Mouse (Mus musculus): ENCODE measurements around the gene Mnt. TPM values are rescaled to one million over a fixed set of nuclear protein-coding genes. Genes with fewer than 3 reads are reported as not detected.

The Mnt gene
- polyA plus RNA-seq, 1 experiment from 2014 or later: 1.2 TPM

DNA sequence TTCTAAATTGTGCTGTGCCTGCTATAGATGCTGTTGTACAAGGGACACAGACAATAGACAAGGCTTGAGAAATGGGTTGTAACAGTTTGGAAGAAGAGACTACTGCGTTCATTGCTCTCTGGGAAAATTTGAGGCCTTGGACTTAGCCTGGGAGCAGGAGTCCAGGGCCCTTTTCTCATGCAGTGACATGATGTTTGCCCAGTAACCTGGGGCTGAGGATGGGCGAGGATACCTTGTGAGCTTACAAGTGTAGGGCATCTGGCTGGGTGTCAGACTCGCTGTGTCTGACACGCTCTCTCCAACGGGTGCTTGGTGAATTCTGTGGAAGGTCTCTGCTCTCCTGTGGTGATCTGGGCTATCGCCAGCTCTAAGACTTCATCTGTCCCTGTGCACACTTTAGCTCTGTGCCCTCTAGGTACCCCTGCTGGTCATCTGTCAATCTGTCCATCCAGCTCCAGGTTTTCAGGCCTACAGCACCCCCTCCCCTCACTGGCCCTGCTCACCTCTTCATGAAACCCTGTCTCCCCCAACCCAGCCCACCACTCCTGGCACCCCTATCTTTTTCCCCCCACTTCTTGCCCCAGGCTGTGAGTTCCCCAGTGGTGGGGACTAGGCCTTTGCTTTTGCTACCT, 5.0 kb downstream of the Mnt start:
- Histone ChIP-seq H3K4me2 (ENCODE audit: low read depth, low read length) (no peak overlapping the region), H3K27me3 (ENCODE audit: control insufficient read depth, insufficient read depth, low read depth, low read length) (no peaks in the 10 kb centered on the region), H3K4me1 (ENCODE audit: control insufficient read depth, low read depth, low read length) (peaks cover 69% of the 10 kb centered on the region), H3K27ac (ENCODE audit: low read length) (no peak overlapping the region), H3K36me3 (ENCODE audit: control insufficient read depth, insufficient read depth) (no peaks in the 10 kb centered on the region), H3K4me3 (ENCODE audit: low read depth, low read length) (no peak overlapping the region), H3K9me3 (replicated peaks; ENCODE audit: control insufficient read depth, low read length) (no peaks in the 10 kb centered on the region), H3K9ac (ENCODE audit: low read depth, low read length) (peak overlapping the region; percentile 10; the same call in 1 of the 2 replicates)
- WGBS (ENCODE audit: insufficient replicate concordance): 80% methylated on average over 6 of the region's 6 CpGs
- no peak for ATAC-seq (ENCODE audit: low read depth)

DNA sequence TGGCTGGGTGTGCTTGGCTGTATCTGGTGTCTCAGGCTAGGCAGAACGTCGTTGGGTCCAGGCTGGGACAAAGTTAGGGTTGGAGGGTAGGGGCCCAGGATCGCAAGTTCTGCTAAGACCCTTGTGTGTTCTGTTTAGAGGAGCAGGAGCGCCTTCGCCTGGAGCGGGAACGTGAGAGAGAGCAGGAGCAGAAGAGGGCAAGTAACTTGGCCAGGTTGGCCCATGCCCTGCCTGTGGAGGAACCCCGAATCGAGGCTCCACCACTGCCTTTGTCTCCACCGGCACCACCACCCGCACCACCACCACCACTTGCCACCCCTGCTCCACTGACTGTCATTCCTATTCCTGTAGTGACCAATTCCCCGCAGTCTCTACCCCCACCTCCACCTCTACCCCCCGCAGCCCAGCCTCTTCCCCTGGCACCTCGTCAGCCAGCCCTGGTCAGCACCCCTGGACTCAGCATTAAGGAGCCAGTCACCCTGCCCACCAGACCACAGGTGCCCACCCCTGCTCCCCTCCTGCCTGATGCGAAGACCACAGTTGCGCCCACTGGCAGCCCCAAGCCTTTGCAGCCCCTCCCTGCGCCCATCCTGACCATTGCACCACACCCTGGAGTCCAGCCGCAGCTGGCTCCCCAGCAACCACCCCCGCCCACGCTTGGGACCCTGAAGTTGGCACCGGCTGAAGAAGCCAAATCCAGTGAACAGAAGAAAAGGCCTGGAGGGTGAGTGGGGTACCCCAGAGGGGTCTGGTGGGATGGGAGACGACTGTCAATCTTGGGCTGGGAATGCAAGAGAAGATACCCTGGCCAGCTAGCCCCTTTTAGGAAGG, 5.7 kb downstream of the Mnt start:
- no peak overlapping the region for H3K4me3 ChIP-seq (ENCODE audit: low read depth, low read length)
- H3K4me2 ChIP-seq (ENCODE audit: low read depth, low read length): no peak overlapping the region
- 88% methylated on average over 22 of the region's 22 CpGs for WGBS (ENCODE audit: insufficient replicate concordance)
- no peak overlapping the region for H3K27ac ChIP-seq (ENCODE audit: low read length)
- H3K9ac ChIP-seq (ENCODE audit: low read depth, low read length): peak overlapping the region; percentile 10; the same call in 1 of the 2 replicates
- no peaks in the 10 kb centered on the region for H3K36me3 ChIP-seq (ENCODE audit: control insufficient read depth, insufficient read depth)
- no peaks in the 10 kb centered on the region for H3K27me3 ChIP-seq (ENCODE audit: control insufficient read depth, insufficient read depth, low read depth, low read length)
- H3K9me3 ChIP-seq (replicated peaks; ENCODE audit: control insufficient read depth, low read length): no peaks in the 10 kb centered on the region
- peaks cover 64% of the 10 kb centered on the region for H3K4me1 ChIP-seq (ENCODE audit: control insufficient read depth, low read depth, low read length)
- ATAC-seq (ENCODE audit: low read depth): no peak

DNA sequence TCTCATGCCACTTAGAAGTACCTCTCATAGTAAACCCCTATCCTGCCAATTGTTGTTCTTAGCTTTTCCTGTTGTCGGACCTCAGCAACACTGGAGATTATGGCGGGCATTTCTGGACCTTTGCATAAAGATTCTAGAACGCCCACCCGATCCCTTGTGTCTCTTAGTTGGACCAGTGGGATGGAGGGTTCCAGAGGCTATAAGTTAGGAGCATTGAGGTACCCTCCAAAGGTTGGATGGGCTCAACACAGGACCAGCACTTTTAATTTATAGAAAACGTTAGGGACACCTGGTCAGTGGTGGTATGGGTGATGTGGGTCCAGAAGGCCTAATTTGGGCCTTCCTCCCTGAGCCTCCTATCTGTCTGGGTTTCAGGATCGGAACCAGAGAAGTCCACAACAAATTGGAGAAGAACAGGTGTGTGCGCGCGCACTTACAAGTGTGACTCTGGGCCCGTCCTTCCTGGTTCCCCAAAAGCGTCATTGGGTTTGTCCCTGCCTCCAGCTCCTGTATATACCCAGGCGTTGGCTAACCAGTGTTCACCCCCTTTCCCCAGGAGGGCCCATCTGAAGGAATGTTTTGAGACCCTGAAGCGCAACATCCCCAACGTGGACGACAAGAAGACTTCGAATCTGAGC, 6.5 kb downstream of the Mnt start:
- H3K4me1 ChIP-seq (ENCODE audit: control insufficient read depth, low read depth, low read length): peaks cover 61% of the 10 kb centered on the region
- 38% methylated on average over 16 of the region's 16 CpGs for WGBS (ENCODE audit: insufficient replicate concordance)
- ATAC-seq (ENCODE audit: low read depth): no peak; the same call in 1 of the 2 replicates

DNA sequence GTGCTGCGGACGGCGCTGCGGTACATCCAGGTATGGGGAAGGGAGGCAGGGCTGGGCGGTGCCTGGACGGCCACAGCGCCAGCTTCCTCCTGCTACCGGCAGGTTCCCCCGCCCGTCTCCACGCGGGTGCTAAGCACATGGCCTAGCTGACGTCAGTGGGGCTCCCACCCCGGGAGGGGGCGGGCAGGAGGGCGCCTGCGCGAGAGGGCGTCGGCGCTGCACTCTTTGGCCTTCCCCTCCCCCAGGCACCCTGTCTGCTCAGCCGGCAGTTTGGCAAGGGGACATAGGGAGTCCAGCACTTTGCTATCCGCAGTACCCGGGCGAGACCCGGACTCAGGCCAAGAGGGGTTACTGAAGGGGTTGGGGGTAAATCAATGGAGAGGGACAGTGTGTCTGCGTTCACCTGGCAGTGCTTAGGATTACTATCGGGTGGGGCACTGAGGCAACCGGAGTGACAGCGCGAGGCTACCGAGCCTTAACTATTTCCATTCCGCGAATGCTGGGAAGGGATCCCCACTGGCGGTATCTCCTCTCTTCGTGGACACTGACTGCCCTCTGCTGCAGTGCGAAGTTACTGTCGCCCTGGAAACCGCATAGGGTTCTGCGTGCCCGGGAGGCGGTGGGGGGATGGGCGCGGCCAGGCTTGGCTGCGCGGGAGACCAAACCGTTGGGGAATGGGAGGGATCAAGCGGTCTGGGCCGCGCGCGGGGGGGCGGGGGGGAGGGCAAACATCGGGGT, 7.1 kb downstream of the Mnt start:
- H3K4me2 ChIP-seq (ENCODE audit: low read depth, low read length): peak overlapping the region; percentile 97
- H3K4me3 ChIP-seq (ENCODE audit: low read depth, low read length): peak overlapping the region; percentile 64
- peak overlapping the region; percentile 98 for H3K27ac ChIP-seq (ENCODE audit: low read length)
- H3K27me3 ChIP-seq (ENCODE audit: control insufficient read depth, insufficient read depth, low read depth, low read length): no peaks in the 10 kb centered on the region
- H3K4me1 ChIP-seq (ENCODE audit: control insufficient read depth, low read depth, low read length): peaks cover 55% of the 10 kb centered on the region
- H3K9ac ChIP-seq (ENCODE audit: low read depth, low read length): peak overlapping the region; percentile 84
- H3K36me3 ChIP-seq (ENCODE audit: control insufficient read depth, insufficient read depth): peaks cover 6% of the 10 kb centered on the region; the same call in 1 of the 2 replicates
- under 1% methylated on average over 52 of the region's 54 CpGs for WGBS (ENCODE audit: insufficient replicate concordance)
- peak; percentile 79 for ATAC-seq (ENCODE audit: low read depth)
- no peaks in the 10 kb centered on the region for H3K9me3 ChIP-seq (replicated peaks; ENCODE audit: control insufficient read depth, low read length)

More for the DNA sequence above, 6.5 kb downstream of the Mnt start:
- no peaks in the 10 kb centered on the region for H3K27me3 ChIP-seq (ENCODE audit: control insufficient read depth, insufficient read depth, low read depth, low read length)
- peak overlapping the region; percentile 98 for H3K27ac ChIP-seq (ENCODE audit: low read length)
- H3K9me3 ChIP-seq (replicated peaks; ENCODE audit: control insufficient read depth, low read length): no peaks in the 10 kb centered on the region
- peak overlapping the region; percentile 64 for H3K4me3 ChIP-seq (ENCODE audit: low read depth, low read length)
- peak overlapping the region; percentile 97 for H3K4me2 ChIP-seq (ENCODE audit: low read depth, low read length)
- H3K9ac ChIP-seq (ENCODE audit: low read depth, low read length): peak overlapping the region; percentile 84
- peaks cover 2% of the 10 kb centered on the region; the same call in 1 of the 2 replicates for H3K36me3 ChIP-seq (ENCODE audit: control insufficient read depth, insufficient read depth)

DNA sequence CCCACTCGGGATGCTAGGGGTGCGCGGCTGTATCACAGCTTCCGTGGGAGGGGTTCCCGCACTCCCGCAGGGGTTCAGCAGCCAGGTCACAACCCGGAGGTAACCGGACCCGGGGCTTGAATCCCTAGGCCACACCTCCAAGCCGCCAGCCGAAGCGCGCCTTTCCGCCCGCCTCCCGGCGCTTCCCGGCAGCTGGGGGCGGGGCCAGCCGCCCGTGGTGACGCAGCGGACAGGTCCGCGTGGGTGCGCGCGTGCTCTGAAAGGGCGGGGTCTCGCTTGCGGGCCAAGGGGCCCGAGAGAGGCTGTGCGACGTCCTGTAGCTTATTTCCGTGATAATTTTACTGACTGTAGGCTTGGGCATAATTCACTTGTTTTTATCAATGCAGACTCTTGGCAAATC, 7.7 kb downstream of the Mnt start:
- H3K27ac ChIP-seq (ENCODE audit: low read length): peak overlapping the region; percentile 98
- WGBS (ENCODE audit: insufficient replicate concordance): under 1% methylated on average over 35 of the region's 35 CpGs
- peak overlapping the region; percentile 64 for H3K4me3 ChIP-seq (ENCODE audit: low read depth, low read length)
- H3K4me2 ChIP-seq (ENCODE audit: low read depth, low read length): peak overlapping the region; percentile 97
- ATAC-seq (ENCODE audit: low read depth): peak; percentile 76
- peaks cover 51% of the 10 kb centered on the region for H3K4me1 ChIP-seq (ENCODE audit: control insufficient read depth, low read depth, low read length)
- H3K9me3 ChIP-seq (replicated peaks; ENCODE audit: control insufficient read depth, low read length): no peaks in the 10 kb centered on the region
- H3K36me3 ChIP-seq (ENCODE audit: control insufficient read depth, insufficient read depth): peaks cover 6% of the 10 kb centered on the region; the same call in 1 of the 2 replicates
- H3K27me3 ChIP-seq (ENCODE audit: control insufficient read depth, insufficient read depth, low read depth, low read length): no peaks in the 10 kb centered on the region
- peak overlapping the region; percentile 84 for H3K9ac ChIP-seq (ENCODE audit: low read depth, low read length)

DNA sequence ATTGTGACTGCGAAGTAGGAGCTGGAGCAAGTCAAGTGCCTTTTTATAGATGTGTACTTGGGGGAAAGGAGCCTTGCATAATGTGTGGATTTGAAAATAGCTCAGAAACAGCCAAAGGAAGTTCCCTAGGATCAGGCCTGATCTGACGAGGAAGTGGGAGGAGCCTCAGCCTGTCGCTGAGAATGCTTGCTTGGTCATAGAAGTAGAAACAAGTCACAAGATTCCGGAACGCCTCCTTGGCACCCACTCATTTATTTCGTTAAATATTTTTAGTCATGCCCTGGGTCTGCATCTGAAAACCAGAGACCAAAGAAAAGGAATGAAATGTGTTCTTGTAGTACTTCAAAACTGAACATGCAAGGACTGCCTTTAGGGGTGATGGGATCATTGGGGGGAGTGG, 8.3 kb downstream of the Mnt start:
- Histone ChIP-seq H3K9me3 (replicated peaks; ENCODE audit: control insufficient read depth, low read length) (no peaks in the 10 kb centered on the region), H3K9ac (ENCODE audit: low read depth, low read length) (peak overlapping the region; percentile 84), H3K4me2 (ENCODE audit: low read depth, low read length) (peak overlapping the region; percentile 97), H3K27me3 (ENCODE audit: control insufficient read depth, insufficient read depth, low read depth, low read length) (no peaks in the 10 kb centered on the region), H3K27ac (ENCODE audit: low read length) (peak overlapping the region; percentile 98), H3K4me3 (ENCODE audit: low read depth, low read length) (peak overlapping the region; percentile 64), H3K4me1 (ENCODE audit: control insufficient read depth, low read depth, low read length) (peaks cover 46% of the 10 kb centered on the region), H3K36me3 (ENCODE audit: control insufficient read depth, insufficient read depth) (peaks cover 6% of the 10 kb centered on the region; the same call in 1 of the 2 replicates)
- ATAC-seq (ENCODE audit: low read depth): peak; percentile 25
- 5% methylated on average over 6 of the region's 6 CpGs for WGBS (ENCODE audit: insufficient replicate concordance)

DNA sequence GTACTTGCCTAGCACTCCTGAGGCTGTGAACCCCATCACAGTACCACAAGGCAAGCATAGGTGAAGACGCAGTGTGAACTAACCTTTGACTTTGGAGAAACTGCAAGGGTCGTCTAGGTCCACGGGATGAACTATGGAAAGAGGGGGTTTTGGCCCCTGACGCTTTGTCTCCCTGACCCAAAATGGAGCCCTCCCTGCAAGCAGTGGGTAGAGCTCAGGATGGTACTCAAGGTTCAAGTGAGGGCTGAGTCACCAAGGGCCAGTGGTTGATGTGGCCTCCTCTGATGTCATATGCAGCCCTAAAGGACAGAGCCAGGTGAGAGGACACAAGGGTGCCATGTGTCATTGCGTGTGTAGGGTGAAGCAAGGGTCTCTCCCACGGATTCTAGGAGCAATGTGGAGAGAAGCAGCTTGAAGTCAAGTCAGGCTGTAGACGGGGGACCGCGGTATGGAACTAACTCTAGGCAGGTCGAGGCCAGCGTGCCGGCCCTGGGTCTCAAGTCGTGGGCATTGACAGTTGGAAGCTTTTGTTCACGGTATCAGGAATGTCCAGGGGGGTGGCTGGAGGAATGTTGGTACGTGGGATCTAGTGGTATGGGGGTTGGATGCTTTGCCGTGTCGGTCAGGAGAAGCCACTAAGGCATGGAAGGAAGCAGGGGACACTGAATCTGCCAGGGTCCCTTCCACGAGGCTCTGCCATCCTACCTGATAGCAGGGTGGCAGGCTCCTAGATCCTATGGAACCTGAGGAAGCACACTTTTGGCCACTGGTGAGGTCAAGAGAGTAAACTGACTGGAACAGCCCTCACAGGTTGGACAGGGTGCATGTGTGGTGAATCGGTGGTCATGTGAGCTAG, 9.4 kb downstream of the Mnt start:
- Histone ChIP-seq H3K27me3 (ENCODE audit: control insufficient read depth, insufficient read depth, low read depth, low read length) (no peaks in the 10 kb centered on the region), H3K9me3 (replicated peaks; ENCODE audit: control insufficient read depth, low read length) (no peaks in the 10 kb centered on the region), H3K4me2 (ENCODE audit: low read depth, low read length) (no peak overlapping the region), H3K9ac (ENCODE audit: low read depth, low read length) (no peak overlapping the region), H3K36me3 (ENCODE audit: control insufficient read depth, insufficient read depth) (peaks cover 6% of the 10 kb centered on the region; the same call in 1 of the 2 replicates), H3K4me1 (ENCODE audit: control insufficient read depth, low read depth, low read length) (peaks cover 34% of the 10 kb centered on the region), H3K27ac (ENCODE audit: low read length) (no peak overlapping the region), H3K4me3 (ENCODE audit: low read depth, low read length) (no peak overlapping the region)
- 90% methylated on average over 19 of the region's 19 CpGs for WGBS (ENCODE audit: insufficient replicate concordance)
- ATAC-seq (ENCODE audit: low read depth): no peak

DNA sequence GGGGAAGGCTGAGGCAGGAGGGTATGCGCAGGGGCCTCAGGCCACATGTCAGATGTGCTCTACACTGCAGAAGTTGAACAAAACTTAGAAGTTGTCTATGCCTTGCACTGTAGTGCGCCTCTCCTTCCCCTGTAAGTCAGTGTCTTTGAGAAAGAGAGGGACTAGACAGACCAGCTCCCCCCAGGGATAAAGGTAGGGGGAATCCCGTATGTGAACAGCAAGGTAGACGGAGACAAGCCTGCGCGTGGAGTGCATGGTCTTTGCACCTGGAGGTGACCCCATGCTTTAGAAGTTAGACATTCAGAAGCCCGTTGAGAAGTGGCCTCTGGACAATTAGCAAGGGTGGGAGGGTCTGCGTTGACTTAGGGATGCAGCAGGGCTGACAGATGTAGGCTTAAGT, 10.0 kb downstream of the Mnt start:
- Histone ChIP-seq H3K4me3 (ENCODE audit: low read depth, low read length) (no peak overlapping the region), H3K27me3 (ENCODE audit: control insufficient read depth, insufficient read depth, low read depth, low read length) (no peaks in the 10 kb centered on the region), H3K36me3 (ENCODE audit: control insufficient read depth, insufficient read depth) (peaks cover 6% of the 10 kb centered on the region; the same call in 1 of the 2 replicates), H3K4me2 (ENCODE audit: low read depth, low read length) (no peak overlapping the region), H3K9ac (ENCODE audit: low read depth, low read length) (no peak overlapping the region), H3K9me3 (replicated peaks; ENCODE audit: control insufficient read depth, low read length) (no peaks in the 10 kb centered on the region; the same call in 1 of the 2 replicates), H3K4me1 (ENCODE audit: control insufficient read depth, low read depth, low read length) (peaks cover 32% of the 10 kb centered on the region), H3K27ac (ENCODE audit: low read length) (no peak overlapping the region)
- no peak for ATAC-seq (ENCODE audit: low read depth)
- 90% methylated on average over 8 of the region's 8 CpGs for WGBS (ENCODE audit: insufficient replicate concordance)
